ENCODE assay signal across 23 mouse cellular contexts in the genomic region with DNA sequence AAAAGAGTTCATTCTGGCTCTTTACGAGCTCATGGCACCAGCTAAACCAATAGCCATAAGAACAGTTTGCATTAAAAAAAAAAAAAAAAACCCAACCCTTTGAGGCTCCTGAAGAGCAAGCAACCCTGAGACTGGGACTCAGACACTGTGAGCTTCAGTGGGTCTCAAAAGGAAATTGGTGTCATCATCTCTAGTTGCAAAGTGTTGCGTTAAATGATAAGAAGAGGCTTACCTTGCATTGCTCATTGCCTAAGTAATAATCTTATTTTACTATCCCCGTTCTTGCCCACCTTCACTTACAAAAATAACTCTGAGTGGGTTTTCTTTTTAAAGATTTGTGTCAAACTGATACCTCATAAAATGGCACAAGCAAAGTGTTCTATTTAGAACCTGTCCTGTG.
"Had no signal": no experiment of that assay in that cellular context is flagged by ENCODE, and none has a peak within 500 bp of the region (broad histone marks: within the 10 kb centered on the region; RNA-seq: fewer than 3 reads in every experiment).

No protein-coding gene starts in this region.

- H3K4me3 ChIP-seq: gastrocnemius, adult 2 months; heart, adult 2 months; hindbrain, embryonic 10.5 days; hindbrain, embryonic 12.5 days; intestine, embryonic 15.5 days; layer of hippocampus, adult 2 months; limb, embryonic 12.5 days; liver, embryonic 13.5 days; liver, embryonic 15.5 days had no signal

- H3K27me3 ChIP-seq: hindbrain, embryonic 12.5 days; intestine, embryonic 15.5 days; liver, embryonic 13.5 days; liver, embryonic 15.5 days had no signal

- H3K27ac ChIP-seq: gastrocnemius, adult 2 months; heart, adult 2 months; hindbrain, embryonic 10.5 days; hindbrain, embryonic 12.5 days; hindbrain, embryonic 14.5 days; intestine, embryonic 15.5 days; layer of hippocampus, adult 2 months; limb, embryonic 12.5 days; liver, embryonic 13.5 days; liver, embryonic 15.5 days had no signal

- DNase-seq: gastrocnemius, adult 2 months; gastrocnemius, postnatal 10 days; gastrocnemius, postnatal 25 days; heart, adult 2 months; heart, postnatal 10 days; heart, postnatal 4 days; kidney, adult 18-20 months; kidney, adult 8-10 months; kidney, postnatal 10 days; kidney, postnatal 25 days; kidney, postnatal 4 days; left cerebral cortex, postnatal 4 days; liver; liver, embryonic 13.5 days had no signal

- H3K36me3 ChIP-seq: hindbrain, embryonic 10.5 days; hindbrain, embryonic 12.5 days; intestine, embryonic 15.5 days; limb, embryonic 12.5 days; liver, embryonic 13.5 days; liver, embryonic 15.5 days had no signal

- H3K9ac ChIP-seq: hindbrain, embryonic 12.5 days; hindbrain, embryonic 14.5 days; intestine, embryonic 15.5 days; limb, embryonic 12.5 days; liver, embryonic 13.5 days; liver, embryonic 15.5 days had no signal

- H3K4me2 ChIP-seq: heart, embryonic 11.5 days; hindbrain, embryonic 12.5 days; hindbrain, embryonic 14.5 days; intestine, embryonic 15.5 days; limb, embryonic 12.5 days; liver, embryonic 11.5 days; liver, embryonic 13.5 days; liver, embryonic 15.5 days had no signal

- H3K9me3 ChIP-seq: hindbrain, embryonic 10.5 days; hindbrain, embryonic 12.5 days; intestine, embryonic 15.5 days; limb, embryonic 12.5 days; liver, embryonic 13.5 days; liver, embryonic 15.5 days had no signal

- H3K4me1 ChIP-seq: intestine, embryonic 15.5 days; limb, embryonic 12.5 days; liver, embryonic 15.5 days had no signal
